Mouse (Mus musculus): ENCODE measurements at regions not wholly inside any gene's neighbourhood (a gene's known extent, or its start where the extent isn't known, plus 50 kb on each side); places are given as distances from the start of the nearest gene placed in this dataset.
A peak's percentile ranks its signal among the peaks of the same experiment; 100 is the strongest.

DNA sequence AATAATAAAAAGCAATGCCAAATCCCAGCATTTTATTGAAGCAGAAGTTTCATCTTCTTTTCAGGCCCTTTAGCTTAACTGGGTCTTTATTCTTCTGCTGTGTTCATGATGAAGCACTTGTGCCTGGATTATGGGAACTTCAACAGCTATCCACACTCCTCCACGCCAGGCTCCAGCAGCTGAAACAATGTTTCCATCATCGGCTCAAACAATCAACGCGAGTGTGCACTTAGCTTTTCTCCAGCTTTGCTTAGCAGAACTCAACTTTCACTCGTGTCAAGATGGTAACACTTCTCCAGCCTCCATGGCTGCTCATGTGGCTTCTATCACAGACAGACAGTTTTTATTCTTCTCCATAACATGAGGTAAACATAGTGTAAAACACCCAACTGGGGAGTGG, 143.8 kb upstream of the Mdm1 start:
- no peak for DNase-seq (ENCODE audit: low read depth)

GRCm38 (mm10) chr10:118000591-118000990, 141.0 kb upstream of the Mdm1 start:
- no peak for DNase-seq (ENCODE audit: low read depth)

GRCm38 (mm10) chr10:118001501-118001900, 140.1 kb upstream of the Mdm1 start:
- DNase-seq (ENCODE audit: low read depth) = peak; percentile 50

DNA sequence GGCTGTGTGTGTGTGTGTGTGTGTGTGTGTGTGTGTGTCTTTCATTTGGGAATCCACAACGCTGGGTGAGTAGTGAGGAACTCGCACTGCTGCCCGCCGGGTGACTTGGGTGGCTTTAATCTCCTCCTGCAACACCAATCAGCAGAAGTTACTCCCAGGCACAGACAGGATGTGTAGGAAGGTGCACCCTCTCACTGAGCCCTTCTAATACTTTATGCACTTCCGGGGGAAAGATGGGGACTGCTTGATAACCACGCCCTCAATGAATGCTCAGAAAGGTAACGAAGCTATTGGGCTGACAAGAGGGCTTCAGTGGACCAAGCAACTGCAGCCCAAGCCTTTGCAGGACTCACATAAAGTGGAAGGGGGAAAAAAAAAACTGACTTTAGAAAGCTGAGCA, 139.6 kb upstream of the Mdm1 start:
- DNase-seq (ENCODE audit: low read depth) = peak; percentile 78

DNA sequence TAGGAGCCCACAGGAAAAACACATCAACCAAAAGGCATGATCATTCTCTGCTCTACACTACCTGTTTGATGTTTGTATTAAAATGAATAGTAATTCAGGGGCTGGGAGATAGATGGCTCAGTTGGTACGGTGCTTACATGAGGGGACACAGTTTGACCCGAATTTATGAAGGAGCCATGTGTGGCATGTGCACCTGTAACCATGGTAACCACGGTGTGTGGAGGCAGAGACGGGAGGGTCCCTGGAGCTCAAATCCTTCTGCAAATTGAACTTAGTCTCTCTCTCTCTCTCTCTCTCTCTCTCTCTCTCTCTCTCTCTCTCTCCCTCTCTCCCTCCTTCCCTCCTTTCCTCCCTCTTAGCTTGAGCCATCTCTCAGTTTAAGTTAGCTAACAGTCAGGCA, 139.1 kb upstream of the Mdm1 start:
- DNase-seq (ENCODE audit: low read depth) = no peak

DNA sequence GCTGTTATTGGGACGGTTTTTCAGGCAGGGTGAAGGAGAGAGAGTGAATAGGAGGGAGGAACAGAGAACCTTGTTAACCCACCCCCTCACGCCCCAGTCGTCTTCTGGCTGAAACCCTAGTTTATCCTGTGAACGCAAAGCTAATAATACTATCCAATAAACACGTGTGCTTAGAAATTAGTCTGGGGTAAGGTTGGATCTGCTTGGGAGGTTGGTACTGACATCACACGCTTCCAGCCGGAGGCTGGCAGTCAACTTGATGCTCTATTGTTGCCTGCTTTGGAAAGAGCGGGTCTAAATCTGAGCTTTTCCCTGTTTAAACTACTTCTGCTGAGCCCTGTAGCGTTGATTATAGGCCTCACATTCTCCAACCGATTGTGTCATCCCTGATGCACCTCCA, 138.4 kb upstream of the Mdm1 start:
- DNase-seq (ENCODE audit: low read depth) = no peak

DNA sequence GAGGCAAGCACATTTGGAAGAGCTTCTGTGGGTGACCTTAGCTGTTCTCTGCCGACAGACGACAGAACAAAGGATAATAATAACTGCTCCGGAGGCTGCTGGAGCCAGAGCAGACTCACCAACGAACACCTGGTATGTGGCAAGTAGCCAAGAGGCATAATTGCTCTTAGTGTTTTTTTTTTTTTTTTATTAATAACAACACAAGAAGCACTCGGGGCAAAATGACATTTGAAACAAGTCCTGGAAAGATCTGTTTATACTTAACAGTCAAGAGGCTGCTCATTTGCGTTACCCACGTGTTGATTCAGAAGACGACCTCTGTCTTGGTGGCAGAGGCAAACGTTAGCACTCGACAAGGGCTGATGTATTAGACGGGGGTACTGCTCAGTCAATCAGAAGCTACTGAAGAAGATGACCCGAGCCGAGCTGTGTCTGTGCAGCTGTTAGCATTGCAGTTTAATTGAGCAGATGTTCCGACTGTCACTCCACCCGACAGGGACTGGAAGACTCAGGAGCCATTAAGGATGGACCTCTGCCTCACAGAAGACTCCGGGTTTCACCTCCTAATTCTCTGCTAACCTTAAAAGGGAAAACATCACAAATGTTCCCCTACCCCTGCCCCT, 137.8 kb upstream of the Mdm1 start:
- no peak for DNase-seq (ENCODE audit: low read depth)

DNA sequence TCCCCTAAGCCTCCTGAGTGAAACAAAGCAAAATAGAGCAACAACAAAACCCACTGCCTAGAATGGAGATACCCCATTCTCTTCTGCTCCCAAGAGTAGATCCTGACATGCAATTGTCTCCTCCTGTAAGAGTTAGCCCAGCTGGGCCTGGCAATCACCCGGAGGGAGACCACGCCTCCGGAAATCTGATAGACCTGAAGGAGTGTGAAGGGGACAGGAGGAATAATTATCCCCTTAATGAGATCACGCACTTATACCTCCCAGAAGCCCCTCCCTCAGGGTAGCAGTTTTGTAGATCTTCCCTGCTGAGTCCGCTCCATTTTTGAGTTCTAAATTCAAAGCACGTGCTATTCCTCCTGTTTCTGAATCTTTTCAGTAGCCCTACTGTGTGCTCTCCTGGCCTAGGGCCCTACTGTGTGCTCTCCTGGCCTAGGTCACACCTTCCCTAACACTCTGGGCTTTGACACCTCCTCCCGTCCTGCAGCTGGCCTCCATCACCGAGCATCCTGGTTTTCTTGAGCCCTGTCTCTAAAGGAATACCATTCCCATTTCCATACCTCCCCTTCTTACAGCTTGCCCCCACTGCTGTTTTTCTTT, 137.2 kb upstream of the Mdm1 start:
- no peak for DNase-seq (ENCODE audit: low read depth)

- peak; percentile 88 for DNase-seq (ENCODE audit: low read depth)
Measured at GRCm38 (mm10) chr10:118006827-118007550, 134.6 kb upstream of the Mdm1 start.

GRCm38 (mm10) chr10:118007846-118008245, 133.8 kb upstream of the Mdm1 start:
- DNase-seq (ENCODE audit: low read depth) = peak; percentile 67

- no peak for DNase-seq (ENCODE audit: low read depth)
Measured at GRCm38 (mm10) chr10:118011687-118012567, 129.7 kb upstream of the Mdm1 start.

- no peak for DNase-seq (ENCODE audit: low read depth)
Measured at GRCm38 (mm10) chr10:118028831-118029230, 112.8 kb upstream of the Mdm1 start.

DNA sequence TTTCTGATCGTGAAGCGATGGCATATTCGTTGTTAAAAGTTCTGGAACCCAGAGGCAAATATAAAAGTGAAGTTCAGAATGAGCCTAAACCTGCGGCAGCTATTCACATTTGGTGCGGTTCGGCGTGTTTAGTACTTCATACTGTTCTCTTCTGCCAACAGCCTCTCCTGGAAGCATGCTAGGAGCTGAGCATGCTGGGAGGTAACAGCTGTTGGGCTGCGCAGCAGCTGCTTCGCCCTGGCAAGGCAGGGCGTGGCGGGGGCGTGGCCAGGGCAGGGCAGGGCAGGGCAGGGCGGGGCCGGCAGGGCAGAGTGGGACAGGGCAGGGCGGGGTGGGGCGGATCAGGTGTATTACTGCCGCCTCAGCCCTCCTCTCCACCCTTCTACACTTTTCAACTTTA, 107.2 kb upstream of the Mdm1 start:
- no peak for DNase-seq (ENCODE audit: low read depth)

GRCm38 (mm10) chr10:118035035-118035434, 106.6 kb upstream of the Mdm1 start:
- no peak for DNase-seq (ENCODE audit: low read depth)

DNA sequence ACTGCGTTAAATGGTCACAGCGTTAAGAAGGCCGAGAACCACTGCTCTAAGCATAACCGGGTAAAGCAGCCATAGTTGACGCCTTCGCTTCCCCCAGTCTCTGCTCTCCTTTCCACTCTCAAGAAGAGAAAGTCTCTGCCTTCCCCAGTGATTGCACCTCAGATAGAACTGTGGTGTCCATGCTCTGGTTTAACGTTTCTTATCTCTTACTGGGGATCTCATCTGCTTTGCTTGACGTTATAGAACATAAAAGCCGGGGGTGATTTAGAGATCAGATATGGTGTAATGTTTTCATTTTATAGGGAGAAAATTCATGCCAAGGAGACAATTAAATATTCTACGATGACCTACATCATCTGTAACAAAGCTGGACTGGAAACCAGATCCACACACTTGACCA, 103.1 kb upstream of the Mdm1 start:
- DNase-seq (ENCODE audit: low read depth) = no peak

DNA sequence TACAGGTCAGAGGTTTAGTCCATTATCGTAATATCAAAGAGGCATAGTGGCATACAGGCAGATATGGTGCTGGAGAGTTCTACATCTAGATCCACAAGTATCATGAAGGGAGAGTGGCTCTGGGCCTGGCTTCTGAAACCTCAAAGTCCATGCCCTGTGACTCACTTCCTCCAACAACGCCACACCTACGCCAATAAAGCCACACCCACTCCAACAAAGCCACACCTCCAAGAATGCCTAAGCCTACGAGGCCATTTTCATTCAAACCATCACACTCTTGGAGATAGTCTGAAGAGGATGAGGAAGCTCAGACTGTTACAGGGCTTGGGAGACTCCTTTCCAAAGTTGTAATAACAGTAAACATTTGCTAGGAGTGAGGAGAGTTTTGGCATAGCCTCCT, 102.6 kb upstream of the Mdm1 start:
- peak; percentile 47 for DNase-seq (ENCODE audit: low read depth)

- DNase-seq (ENCODE audit: low read depth) = peak; percentile 75
Measured at GRCm38 (mm10) chr10:118041068-118041467, 100.5 kb upstream of the Mdm1 start.

- no peak for DNase-seq (ENCODE audit: low read depth)
Measured at GRCm38 (mm10) chr10:118043761-118044160, 97.8 kb upstream of the Mdm1 start.

GRCm38 (mm10) chr10:118044840-118045239, 96.8 kb upstream of the Mdm1 start:
- no peak for DNase-seq (ENCODE audit: low read depth)

DNA sequence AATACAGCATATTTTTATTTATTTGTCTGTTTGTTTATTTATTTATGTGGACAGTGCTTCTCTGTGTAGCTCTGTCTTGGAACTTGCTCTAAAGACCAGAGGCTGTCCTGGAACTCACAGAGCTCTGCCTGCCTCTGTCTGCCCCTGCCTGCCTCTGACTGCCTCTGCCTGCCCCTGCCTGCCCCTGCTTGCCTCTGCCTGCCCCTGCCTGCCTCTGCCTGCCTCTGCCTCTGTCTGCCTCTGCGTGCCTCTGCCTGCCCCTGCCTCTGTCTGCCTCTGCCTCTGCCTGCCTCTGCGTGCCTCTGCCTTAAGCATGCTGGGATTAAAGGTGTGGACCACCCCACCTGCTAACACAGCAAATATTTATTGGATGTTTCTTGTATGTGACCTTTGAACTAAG, 96.2 kb upstream of the Mdm1 start:
- no peak for DNase-seq (ENCODE audit: low read depth)

- DNase-seq (ENCODE audit: low read depth) = no peak
Measured at GRCm38 (mm10) chr10:118046328-118046727, 95.3 kb upstream of the Mdm1 start.

- DNase-seq (ENCODE audit: low read depth) = no peak
Measured at GRCm38 (mm10) chr10:118046831-118047230, 94.8 kb upstream of the Mdm1 start.

- DNase-seq (ENCODE audit: low read depth) = no peak
Measured at GRCm38 (mm10) chr10:118049330-118049729, 92.3 kb upstream of the Mdm1 start.
